Mouse (Mus musculus) gastrocnemius, postnatal 25 days (tissue): ENCODE results near the gene Top2a. TPM values are rescaled to one million over a fixed set of nuclear protein-coding genes. Genes with fewer than 3 reads are reported as not detected.

Source experiments
- DNase-seq: peaks from one replicate; pipeline ENCODE4 v3.0.0; 2022
- total RNA-seq, 2 experiments: library from RNA; stranded (reverse); gene quantifications; 1 replicate in 1 of 2; 2 replicates in 1 of 2; pipeline ENCODE4 v1.2.3; 2021

Gene Top2a
- total RNA-seq, 2 experiments from 2014 or later, result 2.3 to 3.8 TPM

GRCm38 (mm10) chr11:98949958-98950460 is 74.0 kb downstream of the Top2a start:
- DNase-seq, result peak; percentile 73

GRCm38 (mm10) chr11:98949242-98949957 is 74.6 kb downstream of the Top2a start:
- DNase-seq, result no peak

DNA sequence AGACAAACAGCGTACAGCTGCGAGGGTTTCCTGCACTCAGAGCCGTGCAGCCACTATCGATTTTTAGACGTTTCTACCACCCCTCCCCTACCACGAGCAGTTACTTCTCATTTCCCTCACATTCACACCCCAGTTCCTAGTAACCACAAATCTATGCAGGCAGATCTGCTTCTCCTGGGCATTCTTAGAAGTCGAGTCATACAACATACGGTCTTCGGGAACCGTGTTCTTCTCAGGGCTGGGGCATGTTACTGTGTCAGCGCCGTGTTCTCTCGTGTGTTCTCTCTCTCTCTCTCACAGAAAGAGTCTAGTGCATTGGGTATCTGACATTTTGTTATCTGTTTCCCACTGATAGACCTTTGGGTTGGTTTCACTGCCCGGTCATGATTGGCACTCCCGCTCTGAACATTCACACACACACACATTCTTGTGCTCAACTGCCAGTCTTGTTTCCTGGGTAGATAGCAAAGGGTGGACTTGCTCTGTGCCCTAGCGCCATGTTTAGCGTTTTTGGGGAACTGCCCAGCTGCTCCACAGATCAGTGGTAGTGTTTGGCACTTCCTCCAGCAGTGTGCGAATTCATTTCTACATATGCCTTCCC is 75.9 kb downstream of the Top2a start:
- no peak for DNase-seq

DNA sequence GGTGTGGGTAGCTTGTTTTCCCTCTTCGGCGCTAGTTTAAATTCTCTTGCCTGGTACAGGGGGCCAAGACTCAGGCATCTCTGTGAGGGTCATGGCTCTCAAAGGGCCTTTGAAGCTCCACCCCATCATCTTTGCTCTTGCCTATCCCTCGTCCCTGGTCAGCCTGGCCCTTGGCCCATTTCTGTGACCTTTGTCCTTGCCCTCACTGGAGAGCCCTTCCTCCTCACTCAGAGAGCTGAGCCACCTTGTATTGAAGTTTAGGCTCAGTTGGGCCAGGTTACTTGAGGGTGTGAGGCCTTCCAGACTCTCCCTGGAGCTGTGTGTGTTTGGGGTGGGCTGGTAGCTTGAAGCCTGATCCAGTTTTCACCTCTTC is 78.4 kb downstream of the Top2a start:
- no peak for DNase-seq

DNA sequence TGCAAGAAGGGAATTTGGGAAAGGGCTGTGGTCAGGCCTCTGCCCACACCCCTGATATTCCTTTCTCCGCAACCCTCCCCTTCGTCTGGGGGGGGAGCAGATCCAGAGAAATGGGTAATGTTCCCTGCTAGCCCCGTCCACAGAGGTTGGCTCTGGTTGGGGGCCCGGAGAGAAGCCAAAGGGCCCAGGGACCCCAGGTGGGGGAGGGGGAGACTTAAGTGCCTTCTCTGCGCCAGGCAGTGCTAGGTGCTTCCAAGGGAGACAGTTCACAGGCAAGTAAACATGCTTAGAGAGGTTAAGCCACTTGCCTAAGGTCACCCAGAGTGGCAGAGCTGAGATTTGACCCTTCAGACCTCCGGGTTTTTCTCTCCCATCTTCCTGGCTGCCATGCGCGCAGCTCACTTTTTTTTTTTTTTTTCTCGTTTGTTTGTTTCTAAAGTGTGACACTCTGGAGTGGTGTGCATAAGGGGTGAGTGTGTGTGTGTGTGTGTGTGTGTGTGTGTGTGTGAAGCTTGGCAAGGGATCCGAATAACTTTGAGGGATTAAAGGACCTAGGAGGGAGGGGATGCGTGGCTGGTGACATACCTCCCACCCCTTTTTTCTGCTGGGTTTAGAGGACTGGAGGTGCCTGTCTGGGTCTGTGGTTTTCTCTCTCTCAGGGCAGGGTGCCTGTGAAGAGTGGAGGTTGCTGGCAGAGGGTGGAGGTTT is 78.9 kb downstream of the Top2a start:
- DNase-seq, result no peak

DNA sequence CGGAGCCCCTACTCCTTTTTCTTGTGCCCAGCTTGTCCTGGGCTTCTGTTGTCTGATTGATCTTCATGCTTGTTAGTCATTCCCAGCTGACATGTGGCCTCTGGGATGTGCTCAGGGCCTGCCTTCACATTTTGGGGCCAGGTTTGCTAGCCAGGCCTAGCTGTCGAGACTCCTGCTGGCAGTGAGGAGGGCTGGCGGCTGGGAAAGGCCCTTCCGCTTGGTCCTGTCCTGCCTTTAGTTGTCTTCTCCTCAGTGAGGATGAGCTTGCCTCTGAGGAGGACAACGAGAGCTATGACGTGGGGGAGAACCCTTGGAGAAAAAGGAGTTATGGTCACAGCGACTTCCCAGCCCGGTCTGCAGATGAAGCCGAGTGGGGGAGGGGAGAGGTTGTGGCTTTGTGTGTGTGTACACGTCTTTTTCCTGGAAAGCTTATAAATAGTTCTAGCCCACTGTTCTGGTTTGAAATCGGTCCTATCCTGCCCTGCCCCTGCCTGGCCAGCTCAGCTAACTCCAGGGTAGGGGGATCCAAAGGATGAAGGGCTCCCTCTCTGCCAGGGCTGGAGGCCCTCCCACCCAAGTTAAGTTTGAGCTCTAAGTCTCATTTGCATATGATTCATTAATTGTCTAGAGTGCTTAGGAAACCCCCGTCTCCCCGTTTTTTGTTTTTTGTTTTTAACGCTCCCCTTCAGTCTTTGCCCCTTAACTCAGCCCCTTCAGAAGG is 80.1 kb downstream of the Top2a start:
- peak; percentile 26 for DNase-seq

Other genes with a start within 250 kb of the Top2a start
- gene Nr1d1, start 248.9 kb downstream of the Top2a start, total RNA-seq, result 100 to 1,000 TPM in 1 of 2 experiments, 10 to 100 TPM in 1; 98.0 to 119 TPM
- gene Msl1, start 228.7 kb downstream of the Top2a start, total RNA-seq, result 10 to 100 TPM; 51.3 to 63.6 TPM
- 10 to 100 TPM; 13.9 to 15.0 TPM for gene Casc3, start 219.3 kb downstream of the Top2a start, total RNA-seq
- gene Rapgefl1, start 187.4 kb downstream of the Top2a start, total RNA-seq, result under 1 TPM; 0.23 to 0.40 TPM
- 1 to 10 TPM; 4.1 to 4.9 TPM for gene Wipf2, start 160.6 kb downstream of the Top2a start, total RNA-seq
- gene Cdc6, start 116.4 kb downstream of the Top2a start, total RNA-seq, result under 1 TPM; 0.13 to 0.56 TPM
- 10 to 100 TPM in 1 of 2 experiments, 1 to 10 TPM in 1; 9.4 to 12.8 TPM for gene Rara, start 96.4 kb downstream of the Top2a start, total RNA-seq
- not detected for gene Gjd3, start 41.2 kb downstream of the Top2a start, total RNA-seq
- gene Igfbp4, start 17.1 kb upstream of the Top2a start, total RNA-seq, result 10 to 100 TPM; 38.6 to 49.1 TPM
- gene Tns4, start 65.1 kb upstream of the Top2a start, total RNA-seq, result under 1 TPM in 1 of 2 experiments, not detected in 1; 0.05 TPM
- gene Ccr7, start 130.9 kb upstream of the Top2a start, total RNA-seq, result not detected
- 10 to 100 TPM; 30.4 to 31.3 TPM for gene Smarce1, start 206.8 kb upstream of the Top2a start, total RNA-seq
- 1 to 10 TPM; 4.9 to 6.4 TPM for gene Krt222, start 219.9 kb upstream of the Top2a start, total RNA-seq